Comparison of ENCODE assay signal across 12 mouse cellular contexts in the genomic region with DNA sequence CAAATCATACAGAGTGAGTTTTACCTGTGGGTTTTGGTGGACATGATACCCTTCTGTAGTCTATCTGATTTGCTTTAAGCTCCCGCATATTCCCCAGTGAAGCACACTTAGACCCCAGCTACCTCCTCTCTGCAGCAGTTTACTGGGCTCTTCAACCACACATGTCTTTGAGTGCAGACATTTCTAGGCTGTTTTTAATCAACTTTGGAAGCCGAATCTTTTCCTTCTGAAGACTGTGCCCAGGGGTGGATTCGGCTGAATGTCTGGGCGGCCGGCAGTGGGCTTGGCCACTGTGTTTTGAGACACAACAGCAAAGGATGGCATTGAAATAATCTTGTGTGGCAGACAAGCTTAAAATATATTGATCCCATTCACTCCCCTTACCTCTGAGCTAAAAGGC. TPM values are rescaled to one million over a fixed set of nuclear protein-coding genes. Genes with fewer than 3 reads are reported as not detected.
DNase-seq lines count a peak whose midpoint lies in the region; ATAC-seq lines count a peak whose summit lies in the region.
"Had no signal": no experiment of that assay in that cellular context is flagged by ENCODE, and none has a peak within 500 bp of the region (broad histone marks: within the 10 kb centered on the region; RNA-seq: fewer than 3 reads in every experiment).

No protein-coding gene starts in this region.

- peaks cover 77% of the 10 kb centered on the region for H3K4me1 ChIP-seq in limb, embryonic 10.5 days

- DNase-seq in cerebellum, adult 9-11 months = peak; percentile 34
- DNase-seq in thymus, postnatal 0 days (ENCODE audit: low spot score) = peak; percentile 5
- DNase-seq in thymus, postnatal 10 days (ENCODE audit: low spot score in 2 of 2) = no peak
- peak; percentile 56 for DNase-seq in limb, embryonic 10.5 days (ENCODE audit: low spot score)
- DNase-seq in kidney, adult 9 months = no peak
- no peak for DNase-seq in left cerebral cortex, adult 9 months (ENCODE audit: low spot score in 2 of 2)
- no peak for DNase-seq in frontal cortex, adult 2 months (ENCODE audit: extremely low spot score in 1 of 2, low spot score in 1 of 2)
- DNase-seq: kidney, postnatal 14 days; liver, postnatal 0 days had no signal

- under 1% methylated on average over 5 of the region's 5 CpGs for WGBS in limb, embryonic 10.5 days

- no peak overlapping the region for H3K27ac ChIP-seq in limb, embryonic 10.5 days

- H3K9me3 ChIP-seq in limb, embryonic 10.5 days (replicated peaks) = no peaks in the 10 kb centered on the region

- ATAC-seq in cerebellum, adult (ENCODE audit: insufficient number of reproducible peaks, low FRiP score, low TSS enrichment) = no peak
- ATAC-seq: liver, postnatal 0 days had no signal

- no peak overlapping the region for H3K4me3 ChIP-seq in limb, embryonic 10.5 days

- no peaks in the 10 kb centered on the region for H3K36me3 ChIP-seq in limb, embryonic 10.5 days

- H3K27me3 ChIP-seq in limb, embryonic 10.5 days (ENCODE audit: low read depth, poor library complexity, severe bottlenecking) = peaks cover 77% of the 10 kb centered on the region

RNA-seq across cellular contexts. Expression of gene Gm10837, which starts 3.0 kb away (rescaled TPM):
- polyA plus RNA-seq in thymus, postnatal 0 days (2015; fragmentation: Nextera tagmentation; extraction: Ambion mirVana) = not detected in 2 replicates
- polyA plus RNA-seq in limb, embryonic 10.5 days (2016; fragmentation: Nextera tagmentation; extraction: Ambion mirVana) = not detected in 2 replicates
- polyA plus RNA-seq in frontal cortex, adult 2 months (2012; rRNA removed) = not detected in 2 replicates
- polyA plus RNA-seq: heart, embryonic 16.5 days; liver, postnatal 0 days; urinary bladder, adult 2 months had no signal

RNA-seq across cellular contexts. Expression of gene Zic2, which starts 12.1 kb away (rescaled TPM):
- not detected in 2 replicates for polyA plus RNA-seq in thymus, postnatal 0 days (2015; fragmentation: Nextera tagmentation; extraction: Ambion mirVana)
- 5.0 and 5.1 TPM in 2 replicates for polyA plus RNA-seq in limb, embryonic 10.5 days (2016; fragmentation: Nextera tagmentation; extraction: Ambion mirVana)
- polyA plus RNA-seq in frontal cortex, adult 2 months (2012; rRNA removed) = 21.3 and 21.5 TPM in 2 replicates
- polyA plus RNA-seq: heart, embryonic 16.5 days; liver, postnatal 0 days had no signal

RNA-seq across cellular contexts. Expression of gene Zic5, which starts 21.9 kb away (rescaled TPM):
- not detected in 2 replicates for polyA plus RNA-seq in thymus, postnatal 0 days (2015; fragmentation: Nextera tagmentation; extraction: Ambion mirVana)
- 13.8 and 14.9 TPM in 2 replicates for polyA plus RNA-seq in limb, embryonic 10.5 days (2016; fragmentation: Nextera tagmentation; extraction: Ambion mirVana)
- 2.9 and 3.4 TPM in 2 replicates for polyA plus RNA-seq in frontal cortex, adult 2 months (2012; rRNA removed)
- polyA plus RNA-seq: heart, embryonic 16.5 days; liver, postnatal 0 days; urinary bladder, adult 2 months had no signal

RNA-seq across cellular contexts. Expression of gene Gm5089, which starts 36.5 kb away (rescaled TPM):
- not detected in 2 replicates for polyA plus RNA-seq in thymus, postnatal 0 days (2015; fragmentation: Nextera tagmentation; extraction: Ambion mirVana)
- 0.36 and 0.56 TPM in 2 replicates for polyA plus RNA-seq in limb, embryonic 10.5 days (2016; fragmentation: Nextera tagmentation; extraction: Ambion mirVana)
- polyA plus RNA-seq in frontal cortex, adult 2 months (2012; rRNA removed) = 0.06 and 0.10 TPM in 2 replicates
- polyA plus RNA-seq: heart, embryonic 16.5 days; liver, postnatal 0 days; urinary bladder, adult 2 months had no signal

RNA-seq across cellular contexts. Expression of gene Pcca, which starts 46.8 kb away (rescaled TPM):
- polyA plus RNA-seq in thymus, postnatal 0 days (2015; fragmentation: Nextera tagmentation; extraction: Ambion mirVana) = 14.9 and 15.6 TPM in 2 replicates
- polyA plus RNA-seq in limb, embryonic 10.5 days (2016; fragmentation: Nextera tagmentation; extraction: Ambion mirVana) = 32.4 and 35.8 TPM in 2 replicates
- 32.0 and 34.8 TPM in 2 replicates for polyA plus RNA-seq in frontal cortex, adult 2 months (2012; rRNA removed)

Comparison
In these comparisons a context has a peak if more than half of its experiments do, and no peak if none do; other contexts are left out.
1. DNase-seq: peak in cerebellum, adult 9-11 months (single experiment), thymus, postnatal 0 days (single experiment) and limb, embryonic 10.5 days (single experiment); none in thymus, postnatal 10 days (0 of 2), kidney, adult 9 months (single experiment), left cerebral cortex, adult 9 months (0 of 2) and frontal cortex, adult 2 months (0 of 2).